Mouse (Mus musculus) C2C12 (cell line): ENCODE measurements at regions not wholly inside any gene's neighbourhood (a gene's known extent, or its start where the extent isn't known, plus 50 kb on each side); places are given as distances from the start of the nearest gene placed in this dataset.
"Not testable (repeated sequence)": the region's sequence is repeated elsewhere in the genome, so short reads cannot be mapped to it uniquely, and the experiment has no call there.

ENCODE experiments used
- H3K27me3 ChIP-seq: one replicate; pipeline ENCODE4 v1.6.1; 2011; ENCODE audit not compliant: control insufficient read depth, insufficient read depth, insufficient read length
- H3K36me3 ChIP-seq: one replicate; pipeline ENCODE4 v1.6.1; 2011; ENCODE audit not compliant: control insufficient read depth, insufficient read depth
- H3K4me3 ChIP-seq: one replicate; pipeline ENCODE4 v1.5.1; 2011; ENCODE audit warnings: mild to moderate bottlenecking, control low read depth; ENCODE audit not compliant: poor library complexity, insufficient read depth, severe bottlenecking
- H3K79me2 ChIP-seq: one replicate; pipeline ENCODE4 v1.6.1; 2011; ENCODE audit not compliant: control insufficient read depth, insufficient read depth
- H3K79me3 ChIP-seq: one replicate; pipeline ENCODE4 v1.6.1; 2011; ENCODE audit warnings: low read depth, control low read depth
- H3ac ChIP-seq: one replicate; pipeline ENCODE3; 2011; ENCODE audit warnings: low read depth; ENCODE audit not compliant: control insufficient read depth, insufficient read length
- CEBPB ChIP-seq: IDR thresholded peaks from one replicate; pipeline ENCODE4 v1.6.1; 2011; ENCODE audit warnings: low read depth, mild to moderate bottlenecking, control low read depth, moderate library complexity
- CTCF ChIP-seq: IDR thresholded peaks from one replicate; pipeline ENCODE4 v1.5.1; 2011; ENCODE audit not compliant: control insufficient read depth, insufficient read depth, insufficient read length
- FOSL1 ChIP-seq: IDR thresholded peaks from one replicate; pipeline ENCODE4 v1.8.0; 2011; ENCODE audit warnings: mild to moderate bottlenecking, low read length; ENCODE audit not compliant: poor library complexity, insufficient read depth, severe bottlenecking
- MAX ChIP-seq: IDR thresholded peaks from one replicate; pipeline ENCODE4 v1.6.1; 2011; ENCODE audit warnings: mild to moderate bottlenecking, control low read depth
- MYOD1 ChIP-seq: IDR thresholded peaks from one replicate; pipeline ENCODE4 v1.6.1; 2011; ENCODE audit warnings: low read depth; ENCODE audit not compliant: control insufficient read depth, insufficient read length
- MYOG ChIP-seq: IDR thresholded peaks from one replicate; pipeline ENCODE4 v1.6.1; 2011; ENCODE audit not compliant: control insufficient read depth, insufficient read length; ENCODE audit errors: extremely low read depth
- USF1 ChIP-seq: IDR thresholded peaks from one replicate; pipeline ENCODE4 v1.6.1; 2011; ENCODE audit warnings: low read depth, mild to moderate bottlenecking, control low read depth, moderate library complexity

- H3K27me3 ChIP-seq = no peaks in the 10 kb centered on the region
- no peak overlapping the region for H3K4me3 ChIP-seq
- no peaks in the 10 kb centered on the region for H3K79me2 ChIP-seq
- no peak for TF ChIP-seq MYOD1
- no peak for TF ChIP-seq CTCF
- TF ChIP-seq CEBPB = no peak
- no peak for TF ChIP-seq FOSL1
- no peak for TF ChIP-seq USF1
- TF ChIP-seq MYOG = no peak
- TF ChIP-seq MAX = no peak
- no peak overlapping the region for H3ac ChIP-seq
- H3K36me3 ChIP-seq = no peaks in the 10 kb centered on the region
- H3K79me3 ChIP-seq = no peaks in the 10 kb centered on the region
These were observed 536.5 kb downstream of the Bckdhb start for GRCm38 (mm10) chr9:84461441-84461840.

GRCm38 (mm10) chr9:84466741-84467140 lies 541.8 kb downstream of the Bckdhb start:
- H3K27me3 ChIP-seq = no peaks in the 10 kb centered on the region
- no peaks in the 10 kb centered on the region for H3K36me3 ChIP-seq
- H3K4me3 ChIP-seq = no peak overlapping the region
- H3K79me3 ChIP-seq = no peaks in the 10 kb centered on the region
- TF ChIP-seq CTCF (no peak), USF1 (no peak), MYOG (no peak), FOSL1 (no peak), CEBPB (no peak), MAX (no peak), MYOD1 (no peak)
- H3K79me2 ChIP-seq = no peaks in the 10 kb centered on the region
- no peak overlapping the region for H3ac ChIP-seq

- Histone ChIP-seq H3ac (no peak overlapping the region), H3K4me3 (no peak overlapping the region), H3K36me3 (no peaks in the 10 kb centered on the region), H3K79me2 (no peaks in the 10 kb centered on the region), H3K27me3 (no peaks in the 10 kb centered on the region), H3K79me3 (no peaks in the 10 kb centered on the region)
- no peak for TF ChIP-seq MAX
- TF ChIP-seq FOSL1 = no peak
- no peak for TF ChIP-seq USF1
- TF ChIP-seq CTCF = no peak
- TF ChIP-seq MYOD1 = no peak
- no peak for TF ChIP-seq MYOG
These were observed 547.8 kb downstream of the Bckdhb start for GRCm38 (mm10) chr9:84472696-84473095.

- H3K27me3 ChIP-seq = no peaks in the 10 kb centered on the region
- no peak overlapping the region for H3ac ChIP-seq
- no peaks in the 10 kb centered on the region for H3K36me3 ChIP-seq
- H3K4me3 ChIP-seq = no peak overlapping the region
- H3K79me3 ChIP-seq = no peaks in the 10 kb centered on the region
- no peaks in the 10 kb centered on the region for H3K79me2 ChIP-seq
- TF ChIP-seq MAX (no peak), FOSL1 (no peak), CEBPB (no peak), MYOD1 (no peak), MYOG (no peak), CTCF (no peak), USF1 (no peak)
These were observed 551.0 kb downstream of the Bckdhb start for GRCm38 (mm10) chr9:84475906-84476305.

- TF ChIP-seq FOSL1 = no peak
- no peak for TF ChIP-seq CTCF
- TF ChIP-seq CEBPB = no peak
- no peak for TF ChIP-seq MAX
- no peak for TF ChIP-seq MYOD1
- TF ChIP-seq MYOG = no peak
- TF ChIP-seq USF1 = no peak
- no peaks in the 10 kb centered on the region for H3K79me2 ChIP-seq
- no peaks in the 10 kb centered on the region for H3K27me3 ChIP-seq
- no peaks in the 10 kb centered on the region for H3K36me3 ChIP-seq
- no peak overlapping the region for H3K4me3 ChIP-seq
- no peaks in the 10 kb centered on the region for H3K79me3 ChIP-seq
- no peak overlapping the region for H3ac ChIP-seq
These were observed 574.6 kb downstream of the Bckdhb start for GRCm38 (mm10) chr9:84499507-84499906.

GRCm38 (mm10) chr9:84502981-84503380 lies 578.0 kb downstream of the Bckdhb start:
- not testable (repeated sequence) for H3K4me3 ChIP-seq, H3K27me3 ChIP-seq, H3K36me3 ChIP-seq, H3K79me2 ChIP-seq, H3ac ChIP-seq, H3K79me3 ChIP-seq
